ENCODE assay signal across 14 mouse cellular contexts in genomic region chr10:111476301-111476700, GRCm38 (mm10). TPM values are rescaled to one million over a fixed set of nuclear protein-coding genes. Genes with fewer than 3 reads are reported as not detected.
DNase-seq lines count a peak whose midpoint lies in the region; ATAC-seq and TF ChIP-seq lines count a peak whose summit lies in the region.
"Had no signal": no experiment of that assay in that cellular context is flagged by ENCODE, and none has a peak within 500 bp of the region (broad histone marks: within the 10 kb centered on the region; RNA-seq: fewer than 3 reads in every experiment).

No protein-coding gene starts in this region.

- peaks cover 69% of the 10 kb centered on the region for H3K4me1 ChIP-seq in megakaryocyte, embryonic 14.5 days
- peaks cover 44% of the 10 kb centered on the region for H3K4me1 ChIP-seq in forebrain, embryonic 12.5 days
- peaks cover 27 to 30% of the 10 kb centered on the region in 2 experiments for H3K4me1 ChIP-seq in liver, embryonic 14.5 days (replicated peaks; ENCODE audit: control insufficient read depth in 2 of 2, insufficient read depth in 2 of 2, low read length in 1 of 2)

- no peaks in the 10 kb centered on the region for H3K9me3 ChIP-seq in megakaryocyte, embryonic 14.5 days
- no peaks in the 10 kb centered on the region for H3K9me3 ChIP-seq in forebrain, embryonic 12.5 days
- H3K9me3 ChIP-seq in liver, embryonic 14.5 days (ENCODE audit: control insufficient read depth, low read length) = no peaks in the 10 kb centered on the region
- H3K9me3 ChIP-seq: G1E had no signal

- peaks cover 36% of the 10 kb centered on the region for H3K36me3 ChIP-seq in megakaryocyte, embryonic 14.5 days (replicated peaks; ENCODE audit: low read length)
- peaks cover 8% of the 10 kb centered on the region for H3K36me3 ChIP-seq in forebrain, embryonic 12.5 days (replicated peaks)
- peaks cover 16% of the 10 kb centered on the region for H3K36me3 ChIP-seq in liver, embryonic 14.5 days (replicated peaks; ENCODE audit: control insufficient read depth, insufficient read depth, low read depth)

- H3K4me3 ChIP-seq in megakaryocyte, embryonic 14.5 days (replicated peaks) = peak overlapping the region; percentile 19
- H3K4me3 ChIP-seq in forebrain, embryonic 12.5 days (replicated peaks) = peak overlapping the region; percentile 4; the same call in 1 of the 2 replicates
- H3K4me3 ChIP-seq in liver, embryonic 14.5 days (ENCODE audit: insufficient read depth in 1 of 2, low read depth in 2 of 2, low read length in 2 of 2) = peak overlapping the region in 1 of 2 experiments; percentile 4; a peak in 1 of 4 replicates
- no peak overlapping the region for H3K4me3 ChIP-seq in gastrocnemius, adult 2 months

- H3K27me3 ChIP-seq in megakaryocyte, embryonic 14.5 days (replicated peaks) = no peaks in the 10 kb centered on the region
- H3K27me3 ChIP-seq in forebrain, embryonic 12.5 days = no peaks in the 10 kb centered on the region
- no peaks in the 10 kb centered on the region for H3K27me3 ChIP-seq in liver, embryonic 14.5 days (ENCODE audit: control insufficient read depth, insufficient read depth, low read length)

- TF ChIP-seq CTCF in liver, embryonic 14.5 days (IDR thresholded peaks at IDR 0.05; ENCODE audit: low read depth) = no peak
- no peak for TF ChIP-seq CTCF in gastrocnemius, adult 2 months (IDR thresholded peaks at IDR 0.05)

- intact Hi-C loops in gastrocnemius, adult 2 months (cut with DNase I) = loop anchor here (10.0 kb wide), 1 partner anchor 312 kb away; the partner anchor contains the start of gene Osbpl8

- no peak overlapping the region for H3K9ac ChIP-seq in forebrain, embryonic 12.5 days
- H3K9ac ChIP-seq in liver, embryonic 14.5 days (replicated peaks) = peak overlapping the region; percentile 1; the same call in 1 of the 2 replicates

- DNase-seq in liver, embryonic 14.5 days (ENCODE audit: low read depth in 3 of 3, low spot score in 3 of 3) = no peak
- DNase-seq in retina, postnatal 7 days (ENCODE audit: low read depth, low spot score) = peak; percentile 53
- no peak for DNase-seq in B cell, adult 2 months
- DNase-seq in heart, adult 8-10 months (ENCODE audit: low spot score) = no peak
- DNase-seq in gastrocnemius, adult 2 months = no peak
- DNase-seq: adrenal gland, adult 8-10 months; layer of hippocampus, adult 9-11 months; lung, adult 2 months; spleen, adult 18-20 months; thymus, postnatal 25 days had no signal

- H3K4me2 ChIP-seq in forebrain, embryonic 12.5 days = peak overlapping the region; percentile 29
- peak overlapping the region; percentile 90 for H3K4me2 ChIP-seq in liver, embryonic 14.5 days (ENCODE audit: low read depth)

- H3K27ac ChIP-seq in forebrain, embryonic 12.5 days = no peak overlapping the region
- H3K27ac ChIP-seq in liver, embryonic 14.5 days = no peak overlapping the region
- H3K27ac ChIP-seq in gastrocnemius, adult 2 months = no peak overlapping the region

- no peak for ATAC-seq in megakaryocyte, adult 5-6 weeks (ENCODE audit: poor library complexity, severe bottlenecking)
- no peak for ATAC-seq in forebrain, embryonic 12.5 days (ENCODE audit: low FRiP score)
- ATAC-seq in liver, embryonic 14.5 days (ENCODE audit: insufficient read depth) = no peak

- TF ChIP-seq EP300 in liver, embryonic 14.5 days (IDR thresholded peaks at IDR 0.05; ENCODE audit: low read depth) = no peak

- 65% methylated on average over 4 of the region's 4 CpGs for WGBS in forebrain, embryonic 12.5 days
- WGBS in liver, embryonic 14.5 days (ENCODE audit: insufficient replicate concordance) = 69% methylated on average over 4 of the region's 4 CpGs

RNA-seq across cellular contexts. Expression of gene Nap1l1, which starts 3.3 kb away (rescaled TPM):
- 40.1 and 96.6 TPM in 2 replicates for polyA plus RNA-seq in megakaryocyte, embryonic 14.5 days (2012; ENCODE audit: insufficient read depth, low replicate concordance)
- 369 and 375 TPM in 2 replicates for total RNA-seq in megakaryocyte, adult 5-6 weeks (2015)
- 346 and 431 TPM in 2 replicates for total RNA-seq in megakaryocyte, adult 5-6 weeks (2017)
- polyA plus RNA-seq in forebrain, embryonic 12.5 days (2016; fragmentation: Nextera tagmentation; extraction: Ambion mirVana) = 348 and 361 TPM in 2 replicates
- 43.7 and 117 TPM in 2 replicates for polyA plus RNA-seq in liver, embryonic 14.5 days (2012; rRNA removed)
- polyA plus RNA-seq in liver, embryonic 14.5 days (2014; fragmentation: Nextera tagmentation; extraction: Ambion mirVana) = 103 and 109 TPM in 2 replicates
- total RNA-seq in heart, adult 8-10 months (2022) = 10 to 100 TPM; 59.4 to 73.3 (median 66.5) TPM
- 10 to 100 TPM; 62.8 to 64.2 TPM for total RNA-seq in gastrocnemius, adult 2 months (2021)

RNA-seq across cellular contexts. Expression of gene Phlda1, which starts 29.8 kb away (rescaled TPM):
- polyA plus RNA-seq in megakaryocyte, embryonic 14.5 days (2012; ENCODE audit: insufficient read depth, low replicate concordance) = 91.0 and 259 TPM in 2 replicates
- 8.6 and 9.1 TPM in 2 replicates for total RNA-seq in megakaryocyte, adult 5-6 weeks (2015)
- 0.84 and 1.2 TPM in 2 replicates for total RNA-seq in megakaryocyte, adult 5-6 weeks (2017)
- 17.8 and 18.0 TPM in 2 replicates for polyA plus RNA-seq in forebrain, embryonic 12.5 days (2016; fragmentation: Nextera tagmentation; extraction: Ambion mirVana)
- 2.1 and 2.8 TPM in 2 replicates for polyA plus RNA-seq in liver, embryonic 14.5 days (2012; rRNA removed)
- 2.8 and 3.9 TPM in 2 replicates for polyA plus RNA-seq in liver, embryonic 14.5 days (2014; fragmentation: Nextera tagmentation; extraction: Ambion mirVana)
- 10 to 100 TPM; 10.5 to 18.1 (median 12.4) TPM for total RNA-seq in heart, adult 8-10 months (2022)
- total RNA-seq in gastrocnemius, adult 2 months (2021) = 1 to 10 TPM; 4.2 to 4.9 TPM

Comparison
In these comparisons a context has a peak if more than half of its experiments do, and no peak if none do; other contexts are left out.
1. RNA of gene Nap1l1, which starts 3.3 kb away (total RNA-seq): 346 to 431 TPM in megakaryocyte, adult 5-6 weeks; 59.4 to 73.3 TPM in heart, adult 8-10 months and 62.8 to 64.2 TPM in gastrocnemius, adult 2 months; every median in the first group is over 4 times any median in the second.